Comparison of ENCODE assay signal across 29 mouse cellular contexts in the genomic region with DNA sequence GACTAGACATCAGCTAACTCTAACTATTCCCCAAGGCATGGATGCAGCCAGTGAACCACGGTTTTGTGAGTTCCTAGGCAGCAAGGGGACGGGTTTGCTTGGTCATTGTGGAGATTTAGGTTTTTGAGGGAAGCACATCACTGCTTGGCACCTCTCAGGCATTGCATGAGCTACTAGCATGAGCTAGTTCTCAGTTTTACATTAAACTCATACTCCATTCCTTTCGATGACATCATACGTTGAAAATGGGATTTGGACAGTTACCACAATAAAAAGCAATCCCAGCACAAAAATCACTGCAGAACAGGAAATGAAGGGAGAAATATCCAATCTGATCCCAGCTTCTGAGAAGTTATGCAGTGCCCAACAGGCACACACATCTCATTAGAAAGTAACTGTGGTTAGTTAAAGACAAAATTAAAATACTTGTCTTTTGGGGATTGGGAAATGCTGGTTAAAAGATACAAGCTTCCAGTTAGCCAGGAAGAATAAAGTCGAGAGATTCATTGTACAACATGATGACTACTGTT. TPM values are rescaled to one million over a fixed set of nuclear protein-coding genes. Genes with fewer than 3 reads are reported as not detected.
A peak's percentile ranks its signal among the peaks of the same experiment; 100 is the strongest.
DNase-seq lines count a peak whose midpoint lies in the region; ATAC-seq and TF ChIP-seq lines count a peak whose summit lies in the region.
"Had no signal": no experiment of that assay in that cellular context is flagged by ENCODE, and none has a peak within 500 bp of the region (broad histone marks: within the 10 kb centered on the region; RNA-seq: fewer than 3 reads in every experiment).

No protein-coding gene starts in this region.

- H3K27ac ChIP-seq in midbrain, embryonic 11.5 days (ENCODE audit: low read depth, low read length) = no peak overlapping the region
- H3K27ac ChIP-seq in midbrain, postnatal 0 days (ENCODE audit: low read depth, low read length) = no peak overlapping the region
- H3K27ac ChIP-seq in embryonic fibroblast, embryonic 13.5 days (ENCODE audit: insufficient read depth, low read length) = peak overlapping the region; percentile 59; the same call in 1 of the 2 replicates
- H3K27ac ChIP-seq: embryonic facial prominence, embryonic 12.5 days; embryonic facial prominence, embryonic 15.5 days; forebrain, embryonic 12.5 days; forebrain, embryonic 15.5 days; heart, adult 2 months; heart, embryonic 10.5 days; heart, embryonic 13.5 days; hindbrain, embryonic 14.5 days; hindbrain, postnatal 0 days had no signal

- peaks cover 2% of the 10 kb centered on the region; the same call in 1 of the 2 replicates for H3K4me1 ChIP-seq in midbrain, embryonic 11.5 days (ENCODE audit: control insufficient read depth, insufficient read depth, low read length)
- peaks cover 3% of the 10 kb centered on the region; the same call in 1 of the 2 replicates for H3K4me1 ChIP-seq in midbrain, postnatal 0 days (ENCODE audit: insufficient read depth, low read length)
- H3K4me1 ChIP-seq in embryonic fibroblast, embryonic 13.5 days (ENCODE audit: control insufficient read depth, insufficient read depth, low read length) = peaks cover 11% of the 10 kb centered on the region

- WGBS in midbrain, embryonic 11.5 days = 86% methylated on average over 5 of the region's 5 CpGs
- WGBS in midbrain, postnatal 0 days = 84% methylated on average over 5 of the region's 5 CpGs

- no peaks in the 10 kb centered on the region for H3K27me3 ChIP-seq in midbrain, embryonic 11.5 days (ENCODE audit: control insufficient read depth, insufficient read depth, low read length)
- no peaks in the 10 kb centered on the region for H3K27me3 ChIP-seq in midbrain, postnatal 0 days (ENCODE audit: insufficient read depth, low read length)
- H3K27me3 ChIP-seq: embryonic facial prominence, embryonic 12.5 days; embryonic facial prominence, embryonic 15.5 days; forebrain, embryonic 12.5 days; forebrain, embryonic 15.5 days; heart, embryonic 13.5 days had no signal

- DNase-seq in midbrain, embryonic 11.5 days (ENCODE audit: low spot score, missing footprints) = peak; percentile 51
- DNase-seq in midbrain, postnatal 0 days (ENCODE audit: low spot score) = no peak
- DNase-seq in Muller cell, postnatal 12 days (ENCODE audit: inconsistent ontology term) = peak; percentile 48
- DNase-seq in adrenal gland, adult (ENCODE audit: inconsistent age in 2 of 2, low spot score in 1 of 2) = no peak
- DNase-seq in embryo, embryonic 10 days (ENCODE audit: low spot score) = no peak
- DNase-seq: adrenal gland, adult 8-10 months; adrenal gland, postnatal 25 days; B cell, adult 2 months; cerebellum, adult 11-12 months; cerebellum, adult 8-10 months; cerebellum, postnatal 14 days; gastrocnemius, postnatal 10 days; gastrocnemius, postnatal 36 days; heart, adult 2 months; heart, postnatal 14 days; heart, postnatal 4 days had no signal

- no peak overlapping the region for H3K4me2 ChIP-seq in midbrain, embryonic 11.5 days
- H3K4me2 ChIP-seq in midbrain, postnatal 0 days (ENCODE audit: low read depth, low read length, poor library complexity, severe bottlenecking) = no peak overlapping the region
- H3K4me2 ChIP-seq: embryonic facial prominence, embryonic 12.5 days; embryonic facial prominence, embryonic 15.5 days; forebrain, embryonic 12.5 days; forebrain, embryonic 15.5 days; heart, embryonic 13.5 days; hindbrain, embryonic 14.5 days had no signal

- no peak for TF ChIP-seq POLR2A in embryonic fibroblast, embryonic 13.5 days (IDR thresholded peaks at IDR 0.05; ENCODE audit: low read depth, low read length)

- no peak overlapping the region for H3K4me3 ChIP-seq in midbrain, embryonic 11.5 days (ENCODE audit: low read depth, low read length)
- no peak overlapping the region for H3K4me3 ChIP-seq in midbrain, postnatal 0 days (ENCODE audit: low read depth, low read length)
- no peak overlapping the region for H3K4me3 ChIP-seq in embryonic fibroblast, embryonic 13.5 days (ENCODE audit: insufficient read depth, low read length)
- H3K4me3 ChIP-seq: embryonic facial prominence, embryonic 12.5 days; embryonic facial prominence, embryonic 15.5 days; erythroblast, embryonic 14.5 days; forebrain, embryonic 12.5 days; forebrain, embryonic 15.5 days; heart, adult 2 months; heart, embryonic 10.5 days; heart, embryonic 13.5 days had no signal

- H3K9ac ChIP-seq in midbrain, embryonic 11.5 days (ENCODE audit: low read length) = no peak overlapping the region
- H3K9ac ChIP-seq in midbrain, postnatal 0 days (replicated peaks; ENCODE audit: low read length, poor library complexity, severe bottlenecking) = no peak overlapping the region
- H3K9ac ChIP-seq: embryonic facial prominence, embryonic 12.5 days; embryonic facial prominence, embryonic 15.5 days; forebrain, embryonic 12.5 days; forebrain, embryonic 15.5 days; heart, embryonic 13.5 days; hindbrain, embryonic 14.5 days had no signal

- TF ChIP-seq CTCF in midbrain, postnatal 0 days (IDR thresholded peaks at IDR 0.05) = no peak
- no peak for TF ChIP-seq CTCF in embryonic fibroblast, embryonic 13.5 days (IDR thresholded peaks at IDR 0.05; ENCODE audit: borderline replicate concordance, insufficient read depth, low read length)

- ATAC-seq in midbrain, embryonic 11.5 days (ENCODE audit: low FRiP score) = no peak
- ATAC-seq in midbrain, postnatal 0 days (ENCODE audit: low FRiP score) = no peak
- ATAC-seq: forebrain, embryonic 15.5 days; hindbrain, postnatal 0 days; inflammation-experienced regulatory T-cells, adult 6 months; intestine, embryonic 16.5 days had no signal

- no peaks in the 10 kb centered on the region for H3K36me3 ChIP-seq in midbrain, embryonic 11.5 days (ENCODE audit: control insufficient read depth, insufficient read depth, low read length)
- H3K36me3 ChIP-seq in midbrain, postnatal 0 days (ENCODE audit: insufficient read depth, low read length) = no peaks in the 10 kb centered on the region
- H3K36me3 ChIP-seq: embryonic facial prominence, embryonic 12.5 days; embryonic facial prominence, embryonic 15.5 days; forebrain, embryonic 12.5 days; forebrain, embryonic 15.5 days; G1E; heart, embryonic 10.5 days; heart, embryonic 13.5 days had no signal

- H3K9me3 ChIP-seq in midbrain, embryonic 11.5 days (ENCODE audit: control insufficient read depth, low read length) = no peaks in the 10 kb centered on the region
- no peaks in the 10 kb centered on the region for H3K9me3 ChIP-seq in midbrain, postnatal 0 days (ENCODE audit: low read length)
- H3K9me3 ChIP-seq: embryonic facial prominence, embryonic 12.5 days; embryonic facial prominence, embryonic 15.5 days; forebrain, embryonic 12.5 days; forebrain, embryonic 15.5 days; G1E; heart, embryonic 10.5 days; heart, embryonic 13.5 days had no signal

RNA-seq across cellular contexts. Expression of gene Kalrn, which starts 23.8 kb away (rescaled TPM):
- 15.5 and 16.8 TPM in 2 replicates for polyA plus RNA-seq in midbrain, embryonic 11.5 days (2014; fragmentation: Nextera tagmentation; extraction: Ambion mirVana)
- 128 and 156 TPM in 2 replicates for total RNA-seq in midbrain, postnatal 0 days (2014; rRNA removed)
- polyA plus RNA-seq in midbrain, postnatal 0 days (2015; fragmentation: Nextera tagmentation; extraction: Ambion mirVana) = 18.2 and 23.6 TPM in 2 replicates
- 25.5 and 30.3 TPM in 2 replicates for polyA plus RNA-seq in embryonic fibroblast, embryonic 13.5 days (2011; ENCODE audit: insufficient read length, low read depth, missing spikeins)

Comparison
In these comparisons a context has a peak if more than half of its experiments do, and no peak if none do; other contexts are left out.
1. DNase-seq: peak in midbrain, embryonic 11.5 days (single experiment) and Muller cell, postnatal 12 days (single experiment); none in midbrain, postnatal 0 days (single experiment), adrenal gland, adult (0 of 2) and embryo, embryonic 10 days (single experiment).